Mouse (Mus musculus) gastrocnemius, adult 8-10 months (tissue): ENCODE measurements around the gene Haus6. TPM values are rescaled to one million over a fixed set of nuclear protein-coding genes. Genes with fewer than 3 reads are reported as not detected.
A peak's percentile ranks its signal among the peaks of the same experiment; 100 is the strongest.

ENCODE experiments used
- DNase-seq, 2 experiments: peaks; one replicate each; pipeline ENCODE4 v3.0.0; 2022; ENCODE audit warnings: low spot score in 2 of 2
- total RNA-seq, 4 experiments: library from RNA; stranded (reverse); gene quantifications; 2 replicates each; pipeline ENCODE4 v1.2.4; 2022

Gene Haus6
- total RNA-seq, 4 experiments from 2014 or later, result 6.1 to 9.4 (median 6.6) TPM

GRCm38 (mm10) chr4:86575283-86575983, 36.4 kb downstream of the Haus6 start, which contains the start of gene Rraga:
Gene Rraga (plus strand): TSS chr4:86575668.
- peak; percentile 91 to 93 for DNase-seq

- no peak for DNase-seq
Measured at GRCm38 (mm10) chr4:86574939-86575282, 36.9 kb downstream of the Haus6 start.

GRCm38 (mm10) chr4:86561061-86561460, 50.8 kb downstream of the Haus6 start:
- DNase-seq, result no peak

GRCm38 (mm10) chr4:86559006-86559405, 52.8 kb downstream of the Haus6 start:
- DNase-seq, result no peak

- no peak for DNase-seq
Measured at GRCm38 (mm10) chr4:86558228-86558627, 53.6 kb downstream of the Haus6 start, which contains the start of gene Saxo1. Gene Saxo1 (minus strand): TSS chr4:86558328.

- no peak for DNase-seq
Measured at GRCm38 (mm10) chr4:86557371-86557770, 54.5 kb downstream of the Haus6 start.

- no peak for DNase-seq
Measured at GRCm38 (mm10) chr4:86555035-86555707, 56.7 kb downstream of the Haus6 start.

- no peak for DNase-seq
Measured at GRCm38 (mm10) chr4:86548332-86548731, 63.5 kb downstream of the Haus6 start.

GRCm38 (mm10) chr4:86545615-86546014, 66.2 kb downstream of the Haus6 start:
- no peak for DNase-seq

GRCm38 (mm10) chr4:86543999-86544398, 67.9 kb downstream of the Haus6 start:
- DNase-seq, result no peak

- no peak for DNase-seq
Measured at GRCm38 (mm10) chr4:86541573-86541972, 70.3 kb downstream of the Haus6 start.

GRCm38 (mm10) chr4:86538936-86539335, 72.9 kb downstream of the Haus6 start:
- no peak for DNase-seq

GRCm38 (mm10) chr4:86537972-86538371, 73.9 kb downstream of the Haus6 start:
- DNase-seq, result no peak

- DNase-seq, result no peak
Measured at GRCm38 (mm10) chr4:86534091-86534481, 77.8 kb downstream of the Haus6 start.

- no peak for DNase-seq
Measured at GRCm38 (mm10) chr4:86533406-86534090, 78.3 kb downstream of the Haus6 start.

- no peak for DNase-seq
Measured at GRCm38 (mm10) chr4:86529161-86529560, 82.7 kb downstream of the Haus6 start.

Other genes starting within 250 kb of the Haus6 start
- not detected for gene Saxo1, start 53.7 kb downstream of the Haus6 start, total RNA-seq
- 10 to 100 TPM; 48.4 to 50.9 (median 50.4) TPM for gene Rraga, start 36.4 kb downstream of the Haus6 start, total RNA-seq
- gene Plin2, start 58.0 kb upstream of the Haus6 start, total RNA-seq, result 10 to 100 TPM; 42.1 to 59.5 (median 52.5) TPM
- gene Dennd4c, start 136.5 kb upstream of the Haus6 start, total RNA-seq, result 10 to 100 TPM; 28.9 to 36.6 (median 34.0) TPM
- gene Rps6, start 245.4 kb upstream of the Haus6 start, total RNA-seq, result 100 to 1,000 TPM; 382 to 465 (median 415) TPM